Mouse (Mus musculus) kidney, postnatal 10 days (tissue): ENCODE measurements around the gene Kat5.

Source experiments
- DNase-seq: peaks from one replicate; pipeline ENCODE4 v3.0.0; 2021; ENCODE audit warnings: mixed read lengths

The Kat5 gene

DNA sequence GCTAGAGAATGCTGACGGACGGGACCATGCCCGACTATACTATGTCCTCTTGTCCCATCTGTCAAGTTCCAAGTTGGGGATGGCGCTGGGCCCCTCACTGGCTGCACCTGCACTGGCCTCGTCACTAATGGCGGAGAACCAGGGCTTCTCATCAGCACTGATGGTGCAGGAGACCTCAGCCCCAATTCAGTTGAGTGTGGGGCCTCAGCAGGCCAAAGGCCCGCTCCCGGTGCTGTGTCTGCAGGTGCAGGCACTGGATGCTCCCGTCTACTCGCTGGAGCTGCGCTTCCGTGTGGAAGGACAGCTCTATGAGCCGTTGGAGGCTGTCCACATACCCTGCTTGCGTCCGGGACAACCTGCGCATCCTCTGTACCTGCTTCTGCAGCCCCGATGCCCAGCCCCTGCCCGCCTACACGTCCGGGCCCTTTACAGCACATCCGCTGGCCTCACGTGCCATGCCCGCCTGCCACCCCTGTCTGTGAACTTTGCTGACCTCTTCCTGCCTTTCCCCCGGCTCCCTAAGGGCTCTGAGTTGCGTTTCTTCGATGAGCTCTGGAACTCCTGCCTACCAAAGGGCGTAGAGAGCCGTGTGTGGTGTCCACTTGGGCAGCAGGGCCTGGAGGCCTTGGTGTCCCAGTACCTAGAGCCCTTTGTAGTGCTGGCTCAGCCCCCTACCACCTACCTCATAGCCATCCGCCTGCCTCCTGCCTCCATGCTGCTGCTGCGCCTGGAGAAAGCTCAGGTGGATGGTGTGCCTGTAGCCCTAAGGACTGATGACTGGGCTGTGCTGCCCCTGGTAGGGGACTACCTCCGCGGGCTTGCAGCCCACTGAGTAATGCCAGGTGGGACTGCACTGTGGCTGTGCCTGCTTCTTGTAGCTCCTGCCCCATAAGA, 39.4 kb downstream of the Kat5 start:
- DNase-seq = no peak

DNA sequence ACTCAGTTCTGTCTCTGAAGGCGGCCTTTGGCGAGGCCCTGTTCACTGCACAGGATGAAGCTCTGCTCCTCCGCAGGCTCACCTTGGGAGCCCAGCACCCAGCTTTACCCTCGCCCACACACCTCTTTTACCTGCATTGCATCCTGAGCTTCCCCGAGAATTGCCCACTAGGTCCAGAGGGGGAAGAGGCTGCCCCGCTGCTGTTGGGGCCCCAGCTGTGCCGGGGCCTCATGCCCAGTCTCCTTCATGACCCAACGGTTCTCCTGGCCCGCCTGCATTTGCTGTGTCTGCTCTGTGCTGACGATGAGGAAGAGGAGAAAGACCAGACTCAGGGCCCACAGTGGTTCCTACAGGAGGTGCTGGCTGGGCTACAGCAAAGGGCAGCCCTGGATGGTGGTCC, 40.5 kb downstream of the Kat5 start:
- no peak for DNase-seq

DNA sequence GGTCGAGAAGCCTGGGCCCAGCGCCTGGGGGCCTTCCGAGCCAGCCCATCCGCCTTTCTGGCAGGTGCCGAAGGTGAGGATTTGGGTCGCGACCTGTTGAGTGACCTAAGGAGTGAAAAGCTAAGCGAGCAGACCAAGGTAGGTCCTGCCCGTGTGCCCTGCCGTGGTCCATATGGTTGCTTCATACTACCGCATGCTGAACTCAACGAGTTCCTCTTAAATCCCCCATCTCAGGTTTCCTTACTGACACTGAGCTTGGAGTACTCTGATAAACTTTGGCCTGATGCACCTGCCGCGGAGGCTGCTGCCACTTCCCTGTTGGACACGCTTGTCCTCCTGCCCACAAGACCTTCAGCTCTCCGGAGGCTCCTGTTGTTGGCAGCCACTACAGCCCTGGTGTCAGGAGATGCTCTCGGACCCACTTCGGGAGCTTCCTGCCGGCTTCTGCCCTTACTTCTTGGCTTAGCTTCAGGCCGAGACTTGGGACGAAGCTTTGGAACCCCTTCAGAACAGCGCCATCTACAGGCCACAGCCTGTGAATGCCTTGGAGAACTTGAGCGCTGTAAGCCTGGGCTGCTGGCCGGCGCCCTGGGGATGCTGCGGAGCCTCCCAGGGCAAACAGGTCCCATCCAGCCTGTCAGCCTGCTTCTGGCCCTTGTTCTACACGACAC, 41.4 kb downstream of the Kat5 start:
- DNase-seq = peak; percentile 91

DNA sequence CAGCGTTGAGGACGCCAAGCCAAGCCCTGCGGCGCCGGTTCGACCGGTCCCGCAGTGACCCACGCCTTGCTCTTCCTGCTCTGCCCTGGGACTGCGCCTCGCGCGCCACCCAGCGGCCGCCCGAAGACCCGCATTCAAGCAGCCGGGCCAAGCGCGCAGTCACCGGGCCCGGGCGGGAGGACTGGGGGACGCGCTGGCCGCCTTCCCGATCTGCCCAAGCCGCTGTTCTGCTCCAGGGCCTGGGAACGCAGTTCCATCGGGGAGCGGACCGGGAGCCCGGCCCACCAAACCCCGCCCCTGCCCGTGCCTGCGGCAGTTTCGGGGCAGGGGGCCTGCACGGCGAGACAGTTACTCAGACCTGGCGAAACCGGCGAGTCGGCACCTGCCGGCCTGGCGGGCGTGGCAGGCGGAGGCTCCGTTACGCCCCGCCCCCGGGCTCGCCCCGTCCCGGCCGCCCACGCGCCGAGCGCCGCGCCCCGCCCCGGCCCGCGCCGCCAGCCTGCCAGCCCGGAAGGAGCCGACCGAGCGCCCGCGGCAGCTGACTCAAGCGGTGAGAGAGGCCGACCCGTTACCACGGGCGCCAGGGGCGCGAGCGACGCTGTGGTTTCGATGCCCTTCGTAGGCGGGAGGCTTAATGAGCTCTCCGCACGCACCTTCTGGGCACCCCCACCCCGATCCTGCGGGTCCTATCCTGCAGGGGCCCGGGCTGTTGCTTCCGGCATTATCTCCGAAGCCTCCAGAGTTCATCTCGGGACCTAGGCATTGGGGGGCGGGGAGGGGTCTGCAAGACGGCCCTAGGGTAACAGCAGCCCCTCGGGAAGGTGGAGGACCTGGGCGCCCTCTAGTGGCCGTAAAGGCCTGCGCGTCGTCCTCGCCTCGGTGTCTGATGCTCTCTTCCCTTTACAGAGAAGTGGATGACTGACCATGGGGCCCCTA, 42.2 kb downstream of the Kat5 start, which contains the start of gene Ap5b1:
TSS of gene Ap5b1 (plus strand) at position 492 of the 936 bp plus-strand sequence.
- peak; percentile 92 for DNase-seq

DNA sequence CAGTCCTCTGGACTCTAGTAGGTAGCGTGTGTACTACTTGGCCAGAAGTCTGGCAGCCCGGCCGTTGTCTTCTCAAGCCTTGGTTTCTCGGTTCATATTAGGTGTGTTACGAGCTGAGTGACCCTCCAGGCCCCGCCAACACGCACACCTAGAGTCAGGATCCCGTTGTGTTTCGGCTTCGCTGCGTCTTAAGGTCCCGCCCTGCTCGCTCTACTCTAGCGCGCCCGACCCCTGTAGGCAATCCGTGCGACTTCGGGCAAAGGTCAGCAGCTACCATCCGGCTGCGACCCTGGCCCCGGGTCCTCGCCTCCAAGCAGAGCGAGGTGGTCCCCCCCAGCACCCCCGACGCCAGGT, 42.9 kb downstream of the Kat5 start:
- no peak for DNase-seq

DNA sequence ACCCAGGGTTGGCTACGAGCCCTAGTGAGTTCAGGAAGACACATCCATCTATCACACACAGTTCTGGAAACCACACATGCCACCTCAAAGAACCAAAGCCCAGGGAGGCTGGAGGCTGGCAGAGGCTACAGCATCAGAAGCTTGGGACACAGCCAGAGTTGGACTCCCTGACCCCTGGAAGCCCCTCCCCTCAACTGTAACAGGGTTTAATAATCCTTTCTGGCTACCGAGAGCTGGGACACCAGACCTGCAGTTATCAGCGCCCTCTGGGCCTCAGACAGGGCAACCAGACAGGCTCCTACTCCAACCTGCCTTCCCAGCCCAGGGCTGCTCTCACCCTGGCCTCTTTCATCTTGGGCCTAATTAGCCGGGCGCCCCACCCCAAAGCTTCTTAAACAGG, 43.7 kb downstream of the Kat5 start:
- peak; percentile 68 for DNase-seq

DNA sequence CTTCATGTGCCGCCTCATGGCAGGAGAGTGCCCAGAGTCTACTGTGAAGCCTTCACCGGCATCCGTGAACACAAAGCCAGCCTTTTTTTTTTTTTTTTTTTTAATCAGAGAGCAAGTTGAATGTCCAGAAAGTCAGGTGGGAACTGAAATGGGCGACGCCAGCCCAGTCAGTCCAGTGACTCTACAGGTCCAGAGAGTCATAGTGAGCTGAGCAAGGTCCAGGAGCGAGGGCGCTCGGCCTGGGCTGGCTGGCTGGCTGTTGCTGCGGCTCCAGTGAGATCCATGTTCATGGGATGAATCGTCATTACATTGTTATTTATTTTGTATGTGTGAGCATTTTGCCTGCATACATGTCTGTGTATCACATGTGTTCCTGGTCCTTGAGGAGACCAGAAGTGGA, 47.3 kb downstream of the Kat5 start:
- no peak for DNase-seq

DNA sequence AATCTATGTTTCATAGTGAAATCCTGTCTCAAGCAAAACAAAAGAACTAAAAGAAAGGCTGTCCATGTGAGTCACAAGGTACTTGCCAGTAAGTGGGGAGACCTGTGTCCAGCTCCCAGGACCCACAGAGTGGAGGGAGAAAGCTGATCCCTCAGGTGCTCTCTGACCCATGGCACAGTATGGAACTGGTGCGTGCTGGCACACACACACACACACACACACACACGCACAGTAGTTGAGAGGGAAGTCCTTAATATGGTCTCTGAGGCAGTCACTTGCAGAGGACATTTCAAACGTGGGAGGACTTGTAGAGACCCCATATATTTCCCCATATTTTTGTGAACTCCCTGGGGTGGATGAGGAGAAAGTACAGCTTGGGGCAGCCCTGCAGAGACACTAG, 48.2 kb downstream of the Kat5 start:
- DNase-seq = peak; percentile 40

DNA sequence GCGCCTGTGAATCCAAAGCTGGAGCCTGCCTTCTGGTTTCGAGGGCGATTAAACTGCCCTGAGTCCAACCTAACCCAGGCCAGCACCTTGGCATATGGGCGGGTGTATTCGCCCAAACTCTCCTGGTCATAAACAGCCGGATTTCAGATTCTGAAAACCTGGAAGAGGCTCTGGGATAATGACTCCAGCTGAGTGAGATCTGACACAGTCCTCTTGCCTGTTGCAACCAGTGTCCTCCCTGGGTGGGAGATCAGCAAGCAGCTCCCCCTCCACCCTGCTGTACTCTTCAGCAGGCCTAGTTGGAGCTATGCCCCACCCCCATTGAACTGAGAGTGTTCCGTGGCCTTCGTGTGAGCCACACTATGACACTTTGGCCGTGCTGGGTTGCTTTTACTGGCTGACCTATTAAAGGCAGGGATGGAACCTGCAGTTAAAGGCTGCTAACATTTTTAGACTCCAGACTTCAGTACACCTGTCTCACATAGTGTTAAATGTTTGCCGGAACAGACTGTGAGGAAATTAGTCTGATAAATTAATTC, 48.7 kb downstream of the Kat5 start:
- peak; percentile 66 for DNase-seq

DNA sequence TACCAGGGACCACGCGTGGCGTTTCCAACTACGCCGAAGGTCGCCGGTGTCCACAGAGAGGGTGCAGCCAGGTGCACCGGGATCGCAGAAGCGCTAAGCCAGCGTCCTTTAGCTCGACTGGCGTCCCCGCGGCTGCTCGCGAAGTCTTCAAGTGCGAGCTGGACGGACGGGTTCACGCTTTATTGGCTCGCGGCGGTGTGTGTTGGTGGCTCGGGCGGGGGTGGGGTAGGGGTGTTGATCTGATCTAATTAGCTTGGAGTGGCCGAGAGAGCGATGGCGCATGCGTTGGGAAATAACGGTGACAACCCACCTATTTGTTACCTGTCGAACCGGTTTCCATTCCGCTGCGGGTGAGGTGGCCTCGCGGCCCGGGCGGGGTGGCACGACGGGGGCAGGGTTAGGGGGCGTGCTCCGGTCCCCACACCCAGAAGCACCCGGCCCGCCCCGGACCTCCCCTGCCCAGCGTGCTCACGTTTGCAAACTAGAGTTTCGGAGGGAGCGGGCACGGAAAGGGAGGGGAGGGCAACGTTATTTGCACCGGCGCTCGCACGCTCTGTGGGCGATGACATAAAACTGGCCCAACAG, 49.5 kb downstream of the Kat5 start, which contains the start of gene Ovol1:
TSS of gene Ovol1 (minus strand) at position 190 of the 585 bp plus-strand sequence.
- DNase-seq = peak; percentile 78

DNA sequence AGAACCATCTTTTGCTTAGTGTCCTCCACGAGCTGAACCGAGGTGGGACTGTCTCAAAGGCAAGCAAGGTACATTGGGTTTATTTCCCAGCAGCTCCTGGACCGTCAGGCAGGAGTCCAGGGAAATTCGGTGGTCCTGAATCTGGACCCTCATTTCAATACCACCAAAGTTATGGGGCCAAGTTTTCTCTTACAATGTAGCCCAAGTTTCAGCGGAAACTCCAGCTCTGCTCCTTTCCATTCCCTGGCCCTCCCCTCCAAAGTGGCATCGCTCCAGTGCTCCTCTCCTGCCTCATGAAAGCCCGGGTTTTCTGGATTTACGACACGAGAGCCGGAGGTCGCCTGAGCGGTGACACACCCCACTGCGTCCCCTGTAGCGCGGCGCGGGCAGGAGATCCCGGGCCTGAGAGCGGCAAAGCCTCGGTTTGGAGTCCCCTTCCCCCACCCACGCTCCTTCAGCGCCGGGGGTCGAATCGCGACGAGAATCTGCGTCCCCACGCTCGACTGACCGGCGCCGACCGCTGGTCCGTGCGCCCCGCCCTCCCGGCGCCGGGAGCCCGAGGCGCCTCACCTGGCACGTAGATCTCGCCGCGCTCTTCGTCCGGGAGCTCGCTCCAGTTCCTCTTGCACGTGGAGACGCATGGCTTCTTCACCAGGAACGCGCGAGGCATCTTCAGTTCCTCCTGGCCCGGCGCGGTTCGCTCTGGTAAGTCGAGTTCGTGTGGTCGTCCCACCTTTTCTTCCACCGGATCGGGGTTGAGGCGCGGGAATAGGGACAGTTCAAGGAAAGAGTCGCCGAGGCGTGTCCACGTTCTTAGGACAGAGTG, 50.2 kb downstream of the Kat5 start:
- DNase-seq = peak; percentile 57

DNA sequence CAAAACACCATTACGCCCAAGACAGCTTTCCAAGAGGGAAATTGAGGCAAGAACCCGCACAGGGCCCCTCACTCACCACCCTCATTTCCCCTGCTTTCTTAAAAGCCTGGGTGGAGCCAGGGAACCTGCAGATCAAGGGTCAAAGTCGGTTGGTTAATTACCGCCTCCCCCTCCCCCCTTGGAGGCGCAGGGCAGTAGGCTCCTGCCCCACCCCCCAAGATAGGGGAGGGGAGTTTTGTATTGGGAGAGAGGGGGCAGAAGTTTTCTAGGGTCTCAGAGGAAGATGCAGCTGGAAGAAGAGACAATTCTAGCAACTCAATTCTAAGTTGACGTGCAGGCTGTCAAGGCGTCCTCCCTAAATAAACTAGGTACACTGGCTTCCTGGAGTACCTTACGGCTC, 50.8 kb downstream of the Kat5 start:
- DNase-seq = peak; percentile 74

DNA sequence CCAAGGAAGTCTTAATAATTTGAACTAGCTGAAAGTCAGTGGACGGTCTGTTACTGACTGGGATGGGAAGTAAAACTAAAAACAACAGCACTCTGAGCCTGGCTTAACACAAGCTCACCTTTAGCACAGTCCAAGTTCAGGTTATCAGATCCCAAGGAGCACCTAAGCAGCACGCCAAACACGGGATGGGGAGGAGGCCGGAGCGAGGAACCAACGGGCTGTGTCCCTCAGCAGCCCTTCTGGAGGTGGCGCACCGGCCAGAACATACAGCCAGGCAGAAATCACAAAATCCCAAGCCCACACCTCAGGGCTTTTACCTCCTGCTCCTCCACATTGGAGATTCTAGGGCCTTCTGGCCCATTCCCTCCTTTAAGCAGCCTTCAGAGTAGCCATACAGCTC, 51.3 kb downstream of the Kat5 start:
- DNase-seq = peak; percentile 32

DNA sequence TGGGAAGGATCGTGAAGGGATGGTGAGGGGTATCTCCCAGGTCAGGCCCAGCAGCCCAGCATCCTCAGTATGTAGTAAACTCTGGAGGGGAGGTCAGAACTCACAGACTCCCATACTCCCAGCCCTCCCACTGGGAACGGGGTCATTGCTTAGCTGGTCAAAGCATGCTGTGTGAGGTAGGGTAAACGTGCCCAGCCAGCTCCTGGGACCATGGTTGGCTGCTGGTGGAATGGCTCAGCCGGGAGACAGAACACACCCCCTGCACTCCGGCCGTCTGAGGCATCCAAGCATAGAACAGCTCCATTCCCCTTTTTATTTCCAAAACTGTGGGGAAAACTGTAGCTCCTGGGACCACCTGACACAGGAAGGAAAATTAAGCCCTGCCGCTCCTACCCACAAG, 51.9 kb downstream of the Kat5 start:
- DNase-seq = peak; percentile 67

DNA sequence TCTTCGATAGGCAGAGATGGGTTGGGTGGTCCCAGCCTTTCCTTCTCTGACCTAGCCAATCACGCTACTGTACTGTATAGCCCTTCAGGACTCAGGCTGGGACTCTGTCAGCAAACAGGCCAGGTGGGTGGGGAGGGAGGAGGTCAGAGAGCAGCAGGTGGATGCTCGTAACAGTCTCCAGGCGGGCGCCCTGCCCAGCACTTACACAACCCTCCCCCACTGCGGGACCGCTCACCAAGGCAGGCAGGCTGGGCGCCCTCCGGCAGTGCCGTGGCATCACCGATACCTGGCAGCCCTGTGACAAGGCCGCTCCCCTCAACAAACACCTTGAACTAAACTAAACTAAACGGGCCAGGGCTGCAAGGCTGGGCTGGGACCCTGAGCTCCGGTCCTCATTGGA, 55.8 kb downstream of the Kat5 start:
- peak; percentile 65 for DNase-seq

DNA sequence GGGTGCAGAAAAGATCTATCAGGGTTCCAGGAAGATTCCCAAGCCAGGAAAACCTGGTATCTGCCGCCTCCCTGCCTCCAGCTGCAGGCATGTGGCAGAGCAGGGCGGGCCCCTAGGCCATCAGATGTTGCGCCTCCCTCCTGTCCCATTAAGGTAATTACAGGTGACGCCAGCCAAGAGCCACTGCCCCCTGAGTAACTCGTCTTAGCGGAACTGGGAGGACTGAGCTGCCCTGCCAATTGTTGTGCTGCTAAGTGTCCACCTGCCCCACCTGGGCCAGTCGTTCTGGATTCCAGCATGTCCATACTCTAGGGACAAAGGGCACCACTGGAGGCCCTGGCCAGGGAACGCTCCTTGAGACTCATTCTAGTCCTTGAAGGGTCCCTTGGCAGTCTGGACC, 56.2 kb downstream of the Kat5 start:
- DNase-seq = no peak
